Mouse (Mus musculus) intestine, embryonic 14.5 days (tissue): ENCODE measurements around the gene Plpp1. TPM values are rescaled to one million over a fixed set of nuclear protein-coding genes. Genes with fewer than 3 reads are reported as not detected.
A peak's percentile ranks its signal among the peaks of the same experiment; 100 is the strongest.

ENCODE experiments used
- ATAC-seq: fragments of 200-750 bp; cut with Nextera tagmentation; replicated peaks from 2 replicates; pipeline ENCODE4 v1.8.0; 2017; ENCODE audit warnings: low read depth, moderate number of reproducible peaks, moderate TSS enrichment, moderate library complexity; ENCODE audit not compliant: low FRiP score, low TSS enrichment
- DNase-seq: peaks from one replicate; pipeline ENCODE4 v3.0.0-alpha.2; 2018; ENCODE audit warnings: low spot score
- H3K27ac ChIP-seq: fragments of 300-500 bp; sonication (generic); 2 replicates; pipeline ENCODE4 v1.5.1; 2014; ENCODE audit warnings: low read depth, mild to moderate bottlenecking, control low read depth
- H3K27me3 ChIP-seq: fragments of 300-500 bp; sonication (generic); replicated peaks from 2 replicates; pipeline ENCODE4 v1.6.1; 2014; ENCODE audit warnings: low read length, control low read depth; ENCODE audit not compliant: control insufficient read depth, insufficient read depth
- H3K36me3 ChIP-seq: fragments of 300-500 bp; sonication (generic); 2 replicates; pipeline ENCODE4 v1.6.1; 2014; ENCODE audit warnings: low read length, control low read depth; ENCODE audit not compliant: control insufficient read depth, insufficient read depth
- H3K4me1 ChIP-seq: fragments of 300-500 bp; sonication (generic); replicated peaks from 2 replicates; pipeline ENCODE4 v1.6.1; 2014; ENCODE audit warnings: low read length, control low read depth, mixed read lengths; ENCODE audit not compliant: control insufficient read depth, insufficient read depth
- H3K4me2 ChIP-seq: fragments of 300-500 bp; sonication (generic); 2 replicates; pipeline ENCODE4 v1.6.1; 2014; ENCODE audit warnings: low read length
- H3K4me3 ChIP-seq: fragments of 300-500 bp; sonication (generic); 2 replicates; pipeline ENCODE4 v1.5.1; 2014; ENCODE audit warnings: low read depth, low read length, control low read depth, mixed read lengths
- H3K9ac ChIP-seq: fragments of 300-500 bp; sonication (generic); 2 replicates; pipeline ENCODE4 v1.6.1; 2014; ENCODE audit warnings: mild to moderate bottlenecking, low read length
- H3K9me3 ChIP-seq: fragments of 300-500 bp; sonication (generic); 2 replicates; pipeline ENCODE4 v1.6.1; 2016; ENCODE audit warnings: low read length, control low read depth; ENCODE audit not compliant: control insufficient read depth
- WGBS: fragments of 180-500 bp; shearing (Covaris S2); extraction: QIAGEN DNeasy Blood & Tissue Kit; methylation state at CpG from one replicate; pipeline ENCODE4 v1.1.7; 2014; 5-methylcytosine and 5-hydroxymethylcytosine counted together
- polyA plus RNA-seq: library from polyadenylated mRNA; unstranded; fragments of >200 nt; fragmentation: Nextera tagmentation; extraction: Ambion mirVana; gene quantifications from 2 replicates; pipeline ENCODE4 v1.2.1, GENCODE M21; 2014

Plpp1 gene
- polyA plus RNA-seq, 1 experiment from 2014 or later, result 77.6 TPM

DNA sequence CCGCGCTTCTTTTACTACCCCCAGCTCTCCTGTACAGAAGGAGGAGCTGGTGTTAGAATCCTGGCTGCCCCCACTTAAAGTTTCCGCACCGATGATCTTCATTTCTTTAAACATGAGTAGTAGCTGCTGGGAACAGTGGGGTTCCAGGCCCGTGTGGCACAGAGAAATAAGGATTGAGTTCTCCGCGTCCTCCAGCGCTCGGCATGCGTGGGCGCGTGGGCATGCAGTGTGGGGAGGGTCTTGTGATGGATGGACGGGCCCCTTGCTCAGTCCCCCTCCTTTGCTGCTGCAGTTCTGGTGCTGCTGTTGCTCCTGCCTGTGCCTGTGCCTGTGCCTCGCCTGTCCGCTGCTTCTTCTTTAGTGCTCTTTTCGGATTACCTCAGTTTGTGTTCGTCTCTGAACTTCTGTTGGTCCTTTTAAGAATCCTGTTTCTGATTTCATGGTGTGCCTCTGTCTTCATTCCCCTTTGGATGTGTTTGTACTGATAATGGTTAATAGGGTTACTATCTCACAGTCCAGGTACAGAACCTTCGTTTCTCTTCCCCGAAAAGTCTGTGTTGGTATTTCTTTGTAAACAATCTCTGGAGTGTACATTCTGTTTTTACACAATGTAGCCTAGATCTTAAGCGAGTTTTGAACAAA lies 32.8 kb downstream of the Plpp1 start:
- DNase-seq (no peak), ATAC-seq (no peak)
- no peaks in the 10 kb centered on the region for H3K36me3 ChIP-seq
- 77% methylated on average over 20 of the region's 20 CpGs for WGBS
- H3K9me3 ChIP-seq, result no peaks in the 10 kb centered on the region
- no peaks in the 10 kb centered on the region for H3K27me3 ChIP-seq
- H3K27ac ChIP-seq, result no peak overlapping the region
- H3K4me2 ChIP-seq, result no peak overlapping the region
- peaks cover 9% of the 10 kb centered on the region for H3K4me1 ChIP-seq
- H3K9ac ChIP-seq, result no peak overlapping the region
- H3K4me3 ChIP-seq, result no peak overlapping the region

DNA sequence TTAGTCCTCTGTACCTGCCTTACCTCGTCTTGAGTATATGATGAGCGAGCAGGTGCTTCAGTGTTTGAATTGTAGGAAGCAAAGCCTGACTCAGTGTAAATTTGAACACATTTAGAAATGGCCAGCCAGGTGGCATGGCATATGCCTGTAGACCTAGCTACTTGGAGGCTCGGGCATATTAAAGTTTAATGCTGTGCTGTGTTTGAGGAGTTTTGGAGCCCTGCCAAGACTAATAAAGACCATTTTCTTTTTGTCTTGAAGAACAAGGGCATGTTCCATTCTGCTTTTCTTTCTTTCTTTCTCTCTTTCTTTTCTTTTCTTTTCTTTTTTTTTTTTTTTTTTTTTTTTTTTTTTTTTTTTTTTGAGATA lies 33.3 kb downstream of the Plpp1 start:
- WGBS, result 67% methylated on average over 3 of the region's 3 CpGs
- H3K9me3 ChIP-seq, result no peaks in the 10 kb centered on the region
- no peaks in the 10 kb centered on the region for H3K27me3 ChIP-seq
- no peak for ATAC-seq
- H3K4me1 ChIP-seq, result peaks cover 9% of the 10 kb centered on the region
- no peak overlapping the region for H3K27ac ChIP-seq
- no peak overlapping the region for H3K4me3 ChIP-seq
- no peak for DNase-seq
- H3K36me3 ChIP-seq, result no peaks in the 10 kb centered on the region
- no peak overlapping the region for H3K9ac ChIP-seq
- H3K4me2 ChIP-seq, result no peak overlapping the region

DNA sequence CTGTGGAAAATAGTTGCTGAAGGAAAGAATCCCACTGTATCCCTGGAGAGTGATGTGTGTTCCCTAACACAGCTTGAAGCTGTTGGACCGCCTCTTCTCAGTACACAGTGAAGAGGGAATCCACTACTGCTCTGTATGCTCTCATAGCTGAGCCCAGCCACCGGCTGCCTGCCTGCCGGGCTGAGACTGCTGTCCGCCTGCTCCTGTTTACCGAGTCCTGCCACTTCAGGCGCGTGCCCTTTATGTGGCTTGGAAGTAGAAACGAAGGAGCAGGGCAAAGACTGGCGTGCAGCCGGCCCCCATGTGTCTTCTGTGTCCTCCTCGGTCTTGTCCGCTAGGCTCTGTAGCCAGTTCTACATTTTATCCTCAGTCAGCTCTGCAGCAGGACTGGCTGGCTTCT lies 34.5 kb downstream of the Plpp1 start:
- Histone ChIP-seq H3K36me3 (no peaks in the 10 kb centered on the region), H3K4me1 (peaks cover 9% of the 10 kb centered on the region), H3K9ac (no peak overlapping the region), H3K4me3 (no peak overlapping the region), H3K27ac (no peak overlapping the region), H3K9me3 (no peaks in the 10 kb centered on the region), H3K27me3 (no peaks in the 10 kb centered on the region), H3K4me2 (no peak overlapping the region)
- ATAC-seq, result no peak
- 39% methylated on average over 12 of the region's 12 CpGs for WGBS
- peak; percentile 57 for DNase-seq

DNA sequence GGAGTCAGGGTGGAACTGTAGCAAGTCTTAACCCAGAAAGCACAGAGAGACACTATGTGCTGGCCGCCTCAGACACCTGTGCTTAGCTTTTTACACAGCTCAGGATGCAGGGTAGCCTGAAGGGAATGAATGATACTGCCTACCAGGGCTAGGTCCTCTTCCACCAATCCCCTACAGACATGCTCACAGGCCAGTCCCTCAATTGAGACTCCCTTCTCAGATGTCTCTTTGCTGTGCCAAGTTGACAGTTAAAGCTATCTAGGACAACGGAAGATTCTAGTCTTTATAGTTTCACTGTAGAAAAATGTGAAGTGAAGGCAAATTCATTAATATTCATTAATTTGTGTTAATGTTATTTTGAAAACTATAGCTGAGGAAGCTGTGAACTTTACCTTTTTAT lies 36.4 kb downstream of the Plpp1 start:
- no peak overlapping the region for H3K4me2 ChIP-seq
- H3K36me3 ChIP-seq, result no peaks in the 10 kb centered on the region
- no peak for ATAC-seq
- no peaks in the 10 kb centered on the region for H3K9me3 ChIP-seq
- no peak overlapping the region for H3K4me3 ChIP-seq
- no peak for DNase-seq
- 88% methylated on average over 2 of the region's 2 CpGs for WGBS
- H3K9ac ChIP-seq, result no peak overlapping the region
- no peaks in the 10 kb centered on the region for H3K27me3 ChIP-seq
- H3K4me1 ChIP-seq, result peaks cover 9% of the 10 kb centered on the region
- H3K27ac ChIP-seq, result no peak overlapping the region

DNA sequence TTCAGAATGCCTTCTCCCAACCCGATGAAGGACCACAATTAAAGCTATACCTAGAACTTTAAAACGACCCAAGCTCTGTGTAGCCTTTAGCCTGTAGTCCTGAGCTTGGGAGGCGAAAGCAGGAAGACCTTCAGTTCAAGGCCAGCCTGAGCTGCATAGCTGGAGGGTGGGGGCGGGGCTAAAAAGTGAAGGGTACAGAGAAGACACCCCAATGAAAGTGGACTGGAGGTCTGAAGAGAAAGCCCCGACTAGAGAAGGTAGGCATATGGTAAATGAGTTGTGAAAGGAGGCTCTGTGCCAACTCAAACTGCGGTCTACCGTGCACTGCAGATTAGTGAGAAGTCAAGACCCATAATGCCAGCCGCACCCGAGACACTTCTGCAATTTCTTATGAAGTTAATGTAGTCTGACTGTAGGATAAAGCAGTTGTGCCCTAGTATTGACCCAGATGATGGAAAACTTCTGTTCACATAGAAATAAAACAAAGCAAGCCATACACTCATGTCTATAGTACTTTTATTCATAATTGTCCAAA lies 37.1 kb downstream of the Plpp1 start:
- Histone ChIP-seq H3K4me3 (no peak overlapping the region), H3K9me3 (no peaks in the 10 kb centered on the region), H3K27ac (no peak overlapping the region), H3K4me2 (no peak overlapping the region), H3K9ac (no peak overlapping the region), H3K36me3 (no peaks in the 10 kb centered on the region), H3K27me3 (no peaks in the 10 kb centered on the region), H3K4me1 (peaks cover 9% of the 10 kb centered on the region)
- DNase-seq (no peak), ATAC-seq (no peak)
- WGBS, result 83% methylated on average over 9 of the region's 9 CpGs

DNA sequence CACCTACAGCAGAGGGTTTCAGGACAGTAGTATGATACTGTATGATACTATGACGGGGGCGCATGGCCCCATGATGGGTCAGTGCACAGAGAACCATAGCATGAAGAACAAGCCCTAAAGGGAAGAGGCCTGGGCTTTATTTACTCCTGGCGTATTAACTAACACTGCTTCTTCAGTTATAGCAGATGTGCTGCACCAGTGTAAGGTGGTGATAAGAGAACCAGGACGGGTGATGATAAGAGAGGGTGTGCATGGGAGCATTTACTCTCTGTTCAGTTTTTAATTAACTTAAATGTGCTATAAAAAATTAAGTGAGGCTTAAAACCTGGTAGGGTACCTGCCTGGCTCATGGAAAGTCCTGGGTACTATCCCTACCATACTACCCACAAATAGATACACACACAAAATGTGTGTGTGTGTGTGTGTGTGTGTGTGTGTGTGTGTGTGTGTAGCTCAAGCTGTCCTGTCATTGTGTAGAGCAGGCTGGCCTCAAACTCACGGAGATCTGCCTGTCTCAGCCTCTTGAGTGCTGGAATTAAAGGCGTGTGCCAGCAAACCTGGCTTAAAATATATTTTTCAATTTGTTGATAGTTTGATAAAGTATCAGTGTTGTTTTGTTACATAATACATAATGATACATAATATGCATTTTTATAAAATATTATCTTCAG lies 38.1 kb downstream of the Plpp1 start:
- Histone ChIP-seq H3K9me3 (no peaks in the 10 kb centered on the region), H3K4me3 (no peak overlapping the region), H3K4me1 (peaks cover 9% of the 10 kb centered on the region), H3K4me2 (no peak overlapping the region), H3K36me3 (no peaks in the 10 kb centered on the region), H3K9ac (no peak overlapping the region), H3K27me3 (no peaks in the 10 kb centered on the region), H3K27ac (no peak overlapping the region)
- no peak for DNase-seq
- no peak for ATAC-seq
- WGBS, result 92% methylated on average over 6 of the region's 6 CpGs

DNA sequence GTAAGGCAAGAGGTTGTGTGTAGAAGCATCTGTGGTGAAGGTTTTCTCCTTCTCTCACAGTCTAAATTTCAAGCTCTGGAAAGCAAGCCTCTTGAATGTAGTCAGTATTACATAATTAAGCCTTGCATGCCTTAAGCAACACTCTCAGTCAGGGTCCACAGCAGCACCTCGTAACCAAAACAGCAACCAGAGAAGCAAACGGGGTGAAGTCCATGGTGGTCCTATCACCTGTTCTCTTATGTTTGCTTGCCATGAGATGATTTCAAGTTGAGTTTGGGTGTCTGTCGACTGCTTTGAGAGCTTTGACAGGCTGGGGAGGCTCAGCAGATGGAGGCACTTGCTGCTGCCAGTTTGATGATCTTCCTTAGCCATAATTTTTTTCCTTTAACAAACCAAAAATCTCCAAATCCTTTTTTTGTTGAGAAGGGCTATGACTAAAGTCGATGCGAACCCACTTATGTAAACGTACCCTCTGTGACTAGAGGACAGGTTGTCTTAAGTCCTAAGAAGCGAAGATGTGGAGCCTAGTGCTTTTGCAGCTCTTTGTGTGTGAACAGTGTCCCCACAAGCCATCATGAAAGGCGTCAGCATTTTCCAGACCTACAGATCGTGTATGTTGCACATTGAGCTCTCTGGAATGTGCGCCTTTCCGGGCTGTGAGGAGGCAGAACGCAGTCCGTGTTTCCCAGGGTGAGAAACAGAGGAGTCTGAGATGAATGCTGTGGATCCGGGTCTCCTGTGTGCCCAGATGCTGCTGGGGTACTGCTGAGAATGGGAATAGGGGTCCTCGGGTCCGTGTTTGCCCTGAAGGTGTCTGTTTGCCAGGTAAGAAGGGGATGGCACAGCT lies 39.9 kb downstream of the Plpp1 start:
- 0 out of 2 replicates have a peak, but pooled peaks cover 3% of the 10 kb centered on the region for H3K4me1 ChIP-seq
- ATAC-seq, result no peak
- 88% methylated on average over 16 of the region's 16 CpGs for WGBS
- H3K4me2 ChIP-seq, result no peak overlapping the region
- no peak for DNase-seq
- H3K27ac ChIP-seq, result no peak overlapping the region
- H3K36me3 ChIP-seq, result peaks cover 7% of the 10 kb centered on the region
- H3K9me3 ChIP-seq, result no peaks in the 10 kb centered on the region
- H3K27me3 ChIP-seq, result no peaks in the 10 kb centered on the region
- no peak overlapping the region for H3K9ac ChIP-seq
- H3K4me3 ChIP-seq, result no peak overlapping the region

DNA sequence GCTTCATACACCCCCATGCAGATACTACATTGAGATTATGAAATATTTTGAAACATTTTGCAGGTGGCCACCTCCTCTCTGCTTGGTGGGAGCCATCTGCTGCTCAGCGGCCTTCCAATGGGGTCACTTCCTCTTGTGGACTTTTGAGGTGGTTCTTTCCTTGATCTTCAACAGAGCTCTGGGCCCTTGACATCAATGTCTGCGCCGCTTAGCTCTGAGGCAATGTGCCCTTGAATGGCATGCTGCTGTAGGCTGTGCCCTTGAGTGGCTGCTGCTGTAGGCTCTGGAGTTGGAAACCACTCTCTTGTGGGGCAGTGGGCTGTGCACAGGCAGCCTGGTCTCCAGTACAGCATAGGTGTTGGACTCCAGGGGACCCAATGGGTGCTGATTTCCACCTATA lies 45.3 kb downstream of the Plpp1 start:
- DNase-seq (no peak), ATAC-seq (no peak)
- Histone ChIP-seq H3K36me3 (peaks cover 7% of the 10 kb centered on the region), H3K27ac (no peak overlapping the region), H3K4me1 (no peaks in the 10 kb centered on the region), H3K9ac (no peak overlapping the region), H3K4me3 (no peak overlapping the region), H3K4me2 (no peak overlapping the region), H3K27me3 (no peaks in the 10 kb centered on the region), H3K9me3 (no peaks in the 10 kb centered on the region)
- 92% methylated on average over 3 of the region's 3 CpGs for WGBS
